Mouse (Mus musculus): ENCODE data around the gene Zhx3. TPM values are rescaled to one million over a fixed set of nuclear protein-coding genes. Genes with fewer than 3 reads are reported as not detected.

Zhx3 gene
- polyA plus RNA-seq, 1 experiment from 2014 or later, result 11.4 TPM

DNA sequence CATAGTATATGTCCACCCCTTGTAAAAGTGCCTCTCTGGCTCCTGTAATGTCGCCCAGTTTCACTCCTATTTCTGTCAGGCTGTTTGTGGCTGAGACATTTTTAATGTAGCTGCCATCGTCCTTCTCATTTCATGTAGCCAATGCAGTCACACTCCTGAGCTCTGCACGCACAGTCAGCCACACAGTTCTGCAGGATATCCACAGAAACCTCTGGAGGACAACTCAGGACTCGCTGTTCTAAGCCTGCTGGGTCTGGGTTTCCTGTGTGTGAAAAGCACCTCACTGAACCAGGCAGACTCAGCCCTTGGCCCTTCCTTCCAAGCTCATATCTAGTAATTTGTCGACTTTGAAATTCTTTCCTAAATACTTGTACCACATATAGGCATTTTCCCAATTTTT lies 148.3 kb downstream of the Zhx3 start:
- Histone ChIP-seq H3K36me3 (ENCODE audit: control insufficient read depth, insufficient read depth, low read length) (peaks cover 25% of the 10 kb centered on the region), H3K4me1 (replicated peaks; ENCODE audit: control insufficient read depth, insufficient read depth, low read length) (peaks cover 7% of the 10 kb centered on the region; the same call in 1 of the 2 replicates), H3K9ac (ENCODE audit: low read length) (no peak overlapping the region), H3K4me3 (ENCODE audit: low read length) (no peak overlapping the region), H3K27me3 (ENCODE audit: control insufficient read depth, insufficient read depth, low read depth, low read length) (no peaks in the 10 kb centered on the region), H3K9me3 (ENCODE audit: control insufficient read depth, low read length) (no peaks in the 10 kb centered on the region), H3K4me2 (ENCODE audit: low read depth, low read length) (no peak overlapping the region), H3K27ac (ENCODE audit: low read length) (no peak overlapping the region)
- WGBS, result 86% methylated on average over 5 of the region's 5 CpGs
- ATAC-seq (ENCODE audit: low read depth), result no peak

GRCm38 (mm10) chr2:160723613-160724375 lies 149.0 kb downstream of the Zhx3 start:
- Histone ChIP-seq H3K36me3 (ENCODE audit: control insufficient read depth, insufficient read depth, low read length) (peaks cover 29% of the 10 kb centered on the region), H3K4me2 (ENCODE audit: low read depth, low read length) (no peak overlapping the region), H3K9me3 (ENCODE audit: control insufficient read depth, low read length) (no peaks in the 10 kb centered on the region), H3K4me1 (replicated peaks; ENCODE audit: control insufficient read depth, insufficient read depth, low read length) (peaks cover 10% of the 10 kb centered on the region; the same call in 1 of the 2 replicates), H3K27ac (ENCODE audit: low read length) (no peak overlapping the region), H3K9ac (ENCODE audit: low read length) (no peak overlapping the region), H3K27me3 (ENCODE audit: control insufficient read depth, insufficient read depth, low read depth, low read length) (no peaks in the 10 kb centered on the region), H3K4me3 (ENCODE audit: low read length) (no peak overlapping the region)
- no peak for ATAC-seq (ENCODE audit: low read depth)
- 78% methylated on average over 4 of the region's 4 CpGs for WGBS

GRCm38 (mm10) chr2:160722714-160723113 lies 150.1 kb downstream of the Zhx3 start:
- ATAC-seq (ENCODE audit: low read depth), result no peak
- no peak overlapping the region for H3K4me3 ChIP-seq (ENCODE audit: low read length)
- WGBS, result 77% methylated on average over 4 of the region's 4 CpGs
- H3K9me3 ChIP-seq (ENCODE audit: control insufficient read depth, low read length), result no peaks in the 10 kb centered on the region
- H3K4me1 ChIP-seq (replicated peaks; ENCODE audit: control insufficient read depth, insufficient read depth, low read length), result peaks cover 10% of the 10 kb centered on the region
- H3K27ac ChIP-seq (ENCODE audit: low read length), result no peak overlapping the region
- no peak overlapping the region for H3K4me2 ChIP-seq (ENCODE audit: low read depth, low read length)
- H3K9ac ChIP-seq (ENCODE audit: low read length), result no peak overlapping the region
- peaks cover 33% of the 10 kb centered on the region for H3K36me3 ChIP-seq (ENCODE audit: control insufficient read depth, insufficient read depth, low read length)
- no peaks in the 10 kb centered on the region for H3K27me3 ChIP-seq (ENCODE audit: control insufficient read depth, insufficient read depth, low read depth, low read length)

- H3K27ac ChIP-seq (ENCODE audit: low read length), result peak overlapping the region; percentile 80
- H3K4me2 ChIP-seq (ENCODE audit: low read depth, low read length), result no peak overlapping the region
- peak; percentile 96 for ATAC-seq (ENCODE audit: low read depth)
These were observed 154.0 kb downstream of the Zhx3 start for GRCm38 (mm10) chr2:160718811-160719210.

DNA sequence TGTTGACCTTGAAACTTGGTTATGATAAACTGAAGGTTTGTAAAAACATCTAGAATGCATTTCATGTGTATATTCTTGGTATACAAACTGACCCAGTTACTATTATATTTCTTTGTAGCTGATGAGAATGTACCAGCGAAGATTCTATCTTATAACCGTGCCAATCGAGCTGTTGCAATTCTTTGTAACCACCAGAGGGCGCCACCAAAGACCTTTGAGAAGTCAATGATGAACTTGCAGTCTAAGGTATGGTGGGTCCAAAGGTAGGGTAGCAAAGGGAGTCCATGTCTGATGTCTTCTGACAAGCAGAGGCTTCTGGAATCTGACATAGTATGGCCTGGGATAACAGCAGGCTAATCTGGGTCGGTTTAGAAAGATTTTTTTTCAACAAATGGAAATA lies 155.5 kb downstream of the Zhx3 start:
- Histone ChIP-seq H3K36me3 (ENCODE audit: control insufficient read depth, insufficient read depth, low read length) (peaks cover 49% of the 10 kb centered on the region), H3K9ac (ENCODE audit: low read length) (no peak overlapping the region), H3K27ac (ENCODE audit: low read length) (no peak overlapping the region), H3K4me3 (ENCODE audit: low read length) (no peak overlapping the region), H3K9me3 (ENCODE audit: control insufficient read depth, low read length) (no peaks in the 10 kb centered on the region), H3K27me3 (ENCODE audit: control insufficient read depth, insufficient read depth, low read depth, low read length) (no peaks in the 10 kb centered on the region), H3K4me1 (replicated peaks; ENCODE audit: control insufficient read depth, insufficient read depth, low read length) (peaks cover 5% of the 10 kb centered on the region), H3K4me2 (ENCODE audit: low read depth, low read length) (no peak overlapping the region)
- WGBS, result 73% methylated on average over 5 of the region's 5 CpGs
- ATAC-seq (ENCODE audit: low read depth), result no peak

More at GRCm38 (mm10) chr2:160718811-160719210, 154.0 kb downstream of the Zhx3 start:
- Histone ChIP-seq H3K9ac (ENCODE audit: low read length) (no peak overlapping the region), H3K9me3 (ENCODE audit: control insufficient read depth, low read length) (no peaks in the 10 kb centered on the region), H3K36me3 (ENCODE audit: control insufficient read depth, insufficient read depth, low read length) (peaks cover 47% of the 10 kb centered on the region), H3K4me3 (ENCODE audit: low read length) (no peak overlapping the region), H3K4me1 (replicated peaks; ENCODE audit: control insufficient read depth, insufficient read depth, low read length) (peaks cover 5% of the 10 kb centered on the region), H3K27me3 (ENCODE audit: control insufficient read depth, insufficient read depth, low read depth, low read length) (no peaks in the 10 kb centered on the region)
- 66% methylated on average over 3 of the region's 3 CpGs for whole genome bisulfite sequencing

- ATAC-seq (ENCODE audit: low read depth), result no peak
- no peak overlapping the region for H3K4me3 ChIP-seq (ENCODE audit: low read length)
- H3K27me3 ChIP-seq (ENCODE audit: control insufficient read depth, insufficient read depth, low read depth, low read length), result no peaks in the 10 kb centered on the region
- no peak overlapping the region for H3K9ac ChIP-seq (ENCODE audit: low read length)
- 63% methylated on average over 4 of the region's 4 CpGs for WGBS
- H3K4me1 ChIP-seq (replicated peaks; ENCODE audit: control insufficient read depth, insufficient read depth, low read length), result peaks cover 5% of the 10 kb centered on the region
- no peak overlapping the region for H3K27ac ChIP-seq (ENCODE audit: low read length)
- peaks cover 44% of the 10 kb centered on the region for H3K36me3 ChIP-seq (ENCODE audit: control insufficient read depth, insufficient read depth, low read length)
- H3K4me2 ChIP-seq (ENCODE audit: low read depth, low read length), result no peak overlapping the region
- H3K9me3 ChIP-seq (ENCODE audit: control insufficient read depth, low read length), result no peaks in the 10 kb centered on the region
These were observed 157.3 kb downstream of the Zhx3 start for GRCm38 (mm10) chr2:160715463-160716030.

DNA sequence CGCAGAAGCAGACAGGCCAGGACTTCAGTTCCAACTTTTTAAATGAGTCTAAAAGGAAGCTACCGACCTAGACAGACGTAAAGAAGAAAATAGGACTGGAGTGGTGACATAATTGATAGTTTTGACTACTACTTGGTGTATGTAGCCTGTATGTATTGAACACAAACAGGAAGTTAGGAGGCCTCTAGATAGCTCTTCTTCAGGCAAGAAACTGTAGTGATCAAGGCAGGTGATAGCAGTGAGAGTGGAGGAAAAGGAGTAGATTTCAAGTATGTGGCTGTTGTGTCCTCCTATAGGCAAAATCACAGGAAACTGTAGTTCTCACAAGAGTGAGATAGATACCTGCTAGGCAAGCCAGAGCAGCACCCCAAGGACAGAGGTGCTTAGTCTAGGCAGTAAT lies 165.1 kb downstream of the Zhx3 start:
- Histone ChIP-seq H3K9me3 (ENCODE audit: control insufficient read depth, low read length) (no peaks in the 10 kb centered on the region), H3K4me2 (ENCODE audit: low read depth, low read length) (no peak overlapping the region), H3K36me3 (ENCODE audit: control insufficient read depth, insufficient read depth, low read length) (peaks cover 37% of the 10 kb centered on the region), H3K27ac (ENCODE audit: low read length) (no peak overlapping the region), H3K27me3 (ENCODE audit: control insufficient read depth, insufficient read depth, low read depth, low read length) (no peaks in the 10 kb centered on the region), H3K4me1 (replicated peaks; ENCODE audit: control insufficient read depth, insufficient read depth, low read length) (no peaks in the 10 kb centered on the region), H3K9ac (ENCODE audit: low read length) (no peak overlapping the region), H3K4me3 (ENCODE audit: low read length) (no peak overlapping the region)
- ATAC-seq (ENCODE audit: low read depth), result no peak
- 84% methylated on average over 3 of the region's 3 CpGs for WGBS

DNA sequence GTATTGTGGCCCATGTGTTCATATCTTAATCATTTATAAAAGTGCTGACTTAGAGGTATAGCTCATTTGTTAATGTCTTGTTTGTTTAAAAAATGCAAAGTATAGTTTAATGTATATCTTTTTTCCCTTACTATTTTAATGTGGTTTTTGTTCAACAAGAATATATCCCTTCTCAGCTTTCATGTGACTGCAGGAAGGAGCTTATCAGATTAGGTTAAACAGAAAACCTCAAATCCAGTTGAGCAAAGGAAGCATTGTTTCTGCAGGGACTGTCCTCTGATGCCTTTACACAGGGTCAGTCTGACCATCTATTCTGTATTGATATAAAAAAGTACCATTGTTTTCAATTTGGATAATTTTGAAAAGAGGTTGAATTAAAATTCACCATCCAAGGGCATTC lies 170.0 kb downstream of the Zhx3 start:
- H3K9ac ChIP-seq (ENCODE audit: low read length), result no peak overlapping the region
- no peak overlapping the region for H3K27ac ChIP-seq (ENCODE audit: low read length)
- ATAC-seq (ENCODE audit: low read depth), result no peak
- no peaks in the 10 kb centered on the region for H3K27me3 ChIP-seq (ENCODE audit: control insufficient read depth, insufficient read depth, low read depth, low read length)
- H3K9me3 ChIP-seq (ENCODE audit: control insufficient read depth, low read length), result no peaks in the 10 kb centered on the region
- peaks cover 25% of the 10 kb centered on the region for H3K36me3 ChIP-seq (ENCODE audit: control insufficient read depth, insufficient read depth, low read length)
- no peak overlapping the region for H3K4me3 ChIP-seq (ENCODE audit: low read length)
- H3K4me1 ChIP-seq (replicated peaks; ENCODE audit: control insufficient read depth, insufficient read depth, low read length), result no peaks in the 10 kb centered on the region
- no peak overlapping the region for H3K4me2 ChIP-seq (ENCODE audit: low read depth, low read length)

GRCm38 (mm10) chr2:160701603-160702002 lies 171.2 kb downstream of the Zhx3 start:
- no peak overlapping the region for H3K27ac ChIP-seq (ENCODE audit: low read length)
- H3K4me1 ChIP-seq (replicated peaks; ENCODE audit: control insufficient read depth, insufficient read depth, low read length), result no peaks in the 10 kb centered on the region
- H3K4me2 ChIP-seq (ENCODE audit: low read depth, low read length), result no peak overlapping the region
- peaks cover 21% of the 10 kb centered on the region for H3K36me3 ChIP-seq (ENCODE audit: control insufficient read depth, insufficient read depth, low read length)
- H3K27me3 ChIP-seq (ENCODE audit: control insufficient read depth, insufficient read depth, low read depth, low read length), result no peaks in the 10 kb centered on the region
- no peak overlapping the region for H3K9ac ChIP-seq (ENCODE audit: low read length)
- no peak for ATAC-seq (ENCODE audit: low read depth)
- WGBS, result 51% methylated on average over 3 of the region's 3 CpGs
- no peak overlapping the region for H3K4me3 ChIP-seq (ENCODE audit: low read length)
- H3K9me3 ChIP-seq (ENCODE audit: control insufficient read depth, low read length), result no peaks in the 10 kb centered on the region
